Mouse (Mus musculus) spleen, adult 2 months (tissue): ENCODE data around the gene 4933424G06Rik. TPM values are rescaled to one million over a fixed set of nuclear protein-coding genes. Genes with fewer than 3 reads are reported as not detected.

Source experiments
- DNase-seq, 2 experiments: peaks; one replicate each; pipeline versions ENCODE4 v3.0.0 to v3.0.0-alpha.2; 2012 to 2021; ENCODE audit warnings: low spot score in 2 of 2, low read depth in 1 of 2
- H3K27ac ChIP-seq: fragments of 200-500 bp; 2 replicates; pipeline ENCODE4 v1.5.1; 2012; ENCODE audit warnings: low read length, inconsistent platforms; ENCODE audit not compliant: insufficient read depth
- H3K27me3 ChIP-seq: fragments of 200-500 bp; 2 replicates; pipeline ENCODE4 v1.6.1; 2012; ENCODE audit warnings: mild to moderate bottlenecking, moderate library complexity, low read length, inconsistent platforms; ENCODE audit not compliant: control insufficient read depth, insufficient read depth
- H3K36me3 ChIP-seq: fragments of 200-500 bp; 2 replicates; pipeline ENCODE4 v1.6.1; 2012; ENCODE audit warnings: mild to moderate bottlenecking, low read length, inconsistent platforms; ENCODE audit not compliant: control insufficient read depth, insufficient read depth
- H3K4me1 ChIP-seq: fragments of 200-500 bp; 2 replicates; pipeline ENCODE4 v1.6.1; 2011; ENCODE audit warnings: inconsistent platforms; ENCODE audit not compliant: control insufficient read depth, insufficient read depth, insufficient read length
- H3K4me3 ChIP-seq: fragments of 200-500 bp; 2 replicates; pipeline ENCODE4 v1.5.1; 2011; ENCODE audit warnings: mild to moderate bottlenecking, inconsistent platforms; ENCODE audit not compliant: insufficient read depth, insufficient read length; ENCODE audit errors: extremely low read depth
- CTCF ChIP-seq: fragments of 200-500 bp; IDR thresholded peaks from 2 replicates; pipeline ENCODE4 v1.5.1; 2011; ENCODE audit warnings: mild to moderate bottlenecking, inconsistent platforms; ENCODE audit not compliant: insufficient read depth, insufficient read length, insufficient replicate concordance; ENCODE audit errors: extremely low read depth
- POLR2A ChIP-seq: fragments of 200-500 bp; IDR thresholded peaks from 2 replicates; pipeline ENCODE4 v1.6.1; 2011; ENCODE audit warnings: low read depth, low read length, inconsistent platforms
- WGBS: fragments of 180-500 bp; shearing (Covaris S2); methylation state at CpG from one replicate; pipeline ENCODE4 v1.1.7; 2018; 5-methylcytosine and 5-hydroxymethylcytosine counted together
- polyA plus RNA-seq: library from polyadenylated mRNA; depleted of rRNA; stranded (reverse); fragments of >200 nt; gene quantifications from 2 replicates; pipeline ENCODE4 v1.2.3, GENCODE M21; 2012; rRNA removed

The 4933424G06Rik gene
- polyA plus RNA-seq, 1 experiment = not detected

- TF ChIP-seq CTCF (no peak), POLR2A (no peak)
- H3K27me3 ChIP-seq = no peaks in the 10 kb centered on the region
- no peak overlapping the region for H3K4me3 ChIP-seq
- peaks cover 44% of the 10 kb centered on the region for H3K36me3 ChIP-seq
- WGBS = 50% methylated on average over 3 of the region's 3 CpGs
- peaks cover 13% of the 10 kb centered on the region; the same call in 1 of the 2 replicates for H3K4me1 ChIP-seq
- H3K27ac ChIP-seq = no peak overlapping the region
- no peak for DNase-seq
Measured at GRCm38 (mm10) chr1:36800379-36801011, 90.5 kb downstream of the 4933424G06Rik start.

DNA sequence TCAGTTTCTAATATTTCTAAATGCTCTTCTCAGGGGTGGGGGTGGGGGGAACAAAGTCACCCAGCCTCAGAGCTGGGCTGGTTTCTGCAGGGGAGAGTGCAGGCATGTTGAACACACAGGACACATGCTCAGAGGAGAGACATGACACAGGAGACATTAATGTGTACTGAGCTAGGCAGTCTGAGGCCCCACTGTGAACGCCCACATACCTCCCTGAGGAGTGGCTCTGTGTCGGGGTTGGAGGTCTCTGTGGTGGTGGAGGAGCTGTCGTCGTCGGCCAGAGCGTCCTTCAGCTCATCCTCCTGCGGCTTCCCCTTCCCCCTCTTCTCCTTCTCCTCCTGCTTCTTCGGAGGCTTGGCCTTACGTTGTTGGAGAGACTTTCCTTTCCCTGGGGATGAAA lies 94.3 kb downstream of the 4933424G06Rik start:
- Histone ChIP-seq H3K4me1 (no peaks in the 10 kb centered on the region), H3K4me3 (no peak overlapping the region), H3K36me3 (peaks cover 44% of the 10 kb centered on the region), H3K27me3 (no peaks in the 10 kb centered on the region), H3K27ac (no peak overlapping the region)
- WGBS = 81% methylated on average over 9 of the region's 9 CpGs
- TF ChIP-seq CTCF = no peak
- TF ChIP-seq POLR2A = no peak
- DNase-seq = no peak

DNA sequence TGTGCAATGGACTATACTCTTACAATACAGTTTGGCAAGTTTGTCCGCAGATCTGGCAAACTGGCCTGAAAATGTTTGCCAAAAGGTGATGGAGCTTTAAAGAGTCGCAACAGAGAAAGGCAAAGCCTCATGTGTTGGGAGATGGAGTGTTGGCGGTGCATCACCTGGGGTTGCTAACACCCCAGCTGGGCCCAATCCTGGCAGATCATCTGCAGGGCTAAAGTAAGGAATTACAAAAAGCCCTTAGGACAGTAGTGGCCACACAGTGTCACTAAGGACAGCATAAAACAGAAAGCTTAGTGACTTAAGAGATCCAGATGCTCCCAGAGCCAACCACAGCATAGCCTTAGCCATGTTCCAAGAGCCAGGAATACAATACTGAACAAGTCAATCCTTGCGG lies 94.9 kb downstream of the 4933424G06Rik start:
- WGBS = 97% methylated on average over 4 of the region's 4 CpGs
- H3K4me1 ChIP-seq = no peaks in the 10 kb centered on the region
- no peak overlapping the region for H3K4me3 ChIP-seq
- DNase-seq = no peak
- peaks cover 40% of the 10 kb centered on the region for H3K36me3 ChIP-seq
- H3K27ac ChIP-seq = no peak overlapping the region
- TF ChIP-seq CTCF (no peak), POLR2A (no peak)
- no peaks in the 10 kb centered on the region for H3K27me3 ChIP-seq

DNA sequence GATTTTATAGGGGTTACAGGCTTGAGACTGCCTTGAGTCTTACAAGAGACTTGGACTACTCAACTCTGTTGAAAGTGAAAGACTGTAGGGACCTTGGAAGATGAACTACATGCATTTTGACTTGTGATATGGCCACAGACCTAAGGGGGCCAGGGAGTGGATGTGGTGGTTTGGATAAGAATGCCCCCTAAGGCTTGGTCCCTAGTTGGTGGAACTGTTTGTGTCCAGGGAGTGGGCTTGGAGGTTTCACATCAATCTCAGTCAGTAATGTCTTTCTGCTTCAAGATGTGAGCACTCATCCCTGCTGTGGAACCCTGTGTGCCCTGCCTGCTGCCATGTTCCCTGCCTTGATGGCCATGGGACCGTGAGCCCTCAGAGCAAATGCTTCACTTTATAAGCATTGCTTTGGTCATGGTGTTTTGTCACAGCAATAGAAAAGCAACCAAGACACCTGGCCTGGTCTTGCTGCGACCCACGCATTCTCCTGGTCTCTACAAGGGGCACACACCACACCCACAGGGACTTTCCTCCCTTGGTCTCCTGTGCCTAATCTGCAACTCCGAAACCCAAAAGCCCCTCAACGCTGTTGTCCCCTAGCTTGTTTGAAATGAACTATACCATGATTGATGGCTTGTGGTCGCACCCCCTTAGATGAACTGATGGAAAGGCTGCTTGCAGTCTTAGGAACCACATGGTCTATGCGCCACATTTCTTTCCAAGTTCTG lies 96.4 kb downstream of the 4933424G06Rik start:
- Histone ChIP-seq H3K27me3 (no peaks in the 10 kb centered on the region), H3K27ac (no peak overlapping the region), H3K36me3 (peaks cover 51% of the 10 kb centered on the region), H3K4me1 (no peaks in the 10 kb centered on the region), H3K4me3 (no peak overlapping the region)
- 90% methylated on average over 7 of the region's 7 CpGs for WGBS
- no peak for DNase-seq
- TF ChIP-seq CTCF = no peak
- no peak for TF ChIP-seq POLR2A

DNA sequence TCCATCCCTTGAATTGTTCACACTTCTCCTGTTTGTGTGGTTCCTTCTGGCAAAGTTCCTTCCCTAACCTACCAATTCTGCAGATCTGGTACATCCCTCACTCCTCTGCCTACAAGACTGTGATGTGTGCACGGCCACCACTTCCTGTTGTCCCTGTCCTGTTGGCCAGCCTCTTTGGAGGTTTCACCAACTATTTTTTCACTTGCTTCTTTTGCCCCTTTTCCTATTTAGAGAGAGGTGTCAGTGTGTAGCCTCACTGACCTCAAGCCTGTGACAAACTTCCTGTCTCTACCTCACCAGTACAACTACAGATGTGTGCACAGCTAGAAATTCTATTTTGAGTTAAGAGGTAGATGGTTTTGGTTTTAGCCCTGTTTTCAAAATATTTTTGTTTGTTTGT lies 97.1 kb downstream of the 4933424G06Rik start:
- H3K27ac ChIP-seq = no peak overlapping the region
- WGBS = 24% methylated on average over 1 of the region's 1 CpGs
- H3K36me3 ChIP-seq = peaks cover 51% of the 10 kb centered on the region
- no peak overlapping the region for H3K4me3 ChIP-seq
- DNase-seq = no peak
- TF ChIP-seq CTCF (no peak), POLR2A (no peak)
- H3K27me3 ChIP-seq = no peaks in the 10 kb centered on the region
- no peaks in the 10 kb centered on the region for H3K4me1 ChIP-seq

Other genes starting within 250 kb of the 4933424G06Rik start
- gene Cnnm4, start 238.5 kb upstream of the 4933424G06Rik start, polyA plus RNA-seq = 5.6 and 5.7 TPM in 2 replicates
- 18.4 and 24.1 TPM in 2 replicates for gene Cnnm3, start 198.3 kb upstream of the 4933424G06Rik start, polyA plus RNA-seq
- gene Ankrd23, start 173.3 kb upstream of the 4933424G06Rik start, polyA plus RNA-seq = 16.6 and 17.7 TPM in 2 replicates
- gene Gm42417, start 170.7 kb upstream of the 4933424G06Rik start, polyA plus RNA-seq = not detected in 2 replicates
- 22.2 and 26.0 TPM in 2 replicates for gene Ankrd39, start 162.7 kb upstream of the 4933424G06Rik start, polyA plus RNA-seq
- gene Sema4c, start 151.8 kb upstream of the 4933424G06Rik start, polyA plus RNA-seq = 8.5 and 9.5 TPM in 2 replicates
- 0.87 and 1.1 TPM in 2 replicates for gene Fam178b, start 27.0 kb upstream of the 4933424G06Rik start, polyA plus RNA-seq
- 160 and 241 TPM in 2 replicates for gene Cox5b, start 18.7 kb upstream of the 4933424G06Rik start, polyA plus RNA-seq
- gene Actr1b, start 4.3 kb downstream of the 4933424G06Rik start, polyA plus RNA-seq = 76.6 and 85.5 TPM in 2 replicates
- 40.5 and 59.0 TPM in 2 replicates for gene Zap70, start 51.6 kb downstream of the 4933424G06Rik start, polyA plus RNA-seq
- 23.7 and 26.5 TPM in 2 replicates for gene Tmem131, start 233.5 kb downstream of the 4933424G06Rik start, polyA plus RNA-seq